Mouse (Mus musculus) limb, embryonic 15.5 days (tissue): ENCODE measurements around the gene Zfp362. TPM values are rescaled to one million over a fixed set of nuclear protein-coding genes. Genes with fewer than 3 reads are reported as not detected.

Experiments used
- ATAC-seq: fragments of 200-750 bp; cut with Nextera tagmentation; 2 replicates; pipeline ENCODE4 v1.8.0; 2017; ENCODE audit warnings: low read depth, moderate TSS enrichment; ENCODE audit not compliant: insufficient number of reproducible peaks, low FRiP score, low TSS enrichment
- H3K27ac ChIP-seq: fragments of 300-500 bp; sonication (generic); 2 replicates; pipeline ENCODE4 v1.5.1; 2015; ENCODE audit warnings: moderate library complexity, mild to moderate bottlenecking, inconsistent platforms
- H3K27me3 ChIP-seq: fragments of 300-500 bp; sonication (generic); 2 replicates; pipeline ENCODE4 v1.6.1; 2015; ENCODE audit warnings: inconsistent platforms
- H3K36me3 ChIP-seq: fragments of 300-500 bp; sonication (generic); 2 replicates; pipeline ENCODE4 v1.6.1; 2015; ENCODE audit warnings: inconsistent platforms
- H3K4me1 ChIP-seq: fragments of 300-500 bp; sonication (generic); 2 replicates; pipeline ENCODE4 v1.6.1; 2015; ENCODE audit warnings: inconsistent platforms
- H3K4me2 ChIP-seq: fragments of 300-500 bp; sonication (generic); 2 replicates; pipeline ENCODE4 v1.6.1; 2015; ENCODE audit warnings: mild to moderate bottlenecking, inconsistent platforms
- H3K4me3 ChIP-seq: fragments of 300-500 bp; sonication (generic); 2 replicates; pipeline ENCODE4 v1.5.1; 2015; ENCODE audit warnings: mild to moderate bottlenecking, inconsistent platforms
- H3K9ac ChIP-seq: fragments of 300-500 bp; sonication (generic); 2 replicates; pipeline ENCODE4 v1.6.1; 2015; ENCODE audit warnings: inconsistent platforms
- H3K9me3 ChIP-seq: fragments of 300-500 bp; sonication (generic); 2 replicates; pipeline ENCODE4 v1.6.1; 2016; ENCODE audit warnings: inconsistent platforms
- WGBS: fragments of 180-500 bp; shearing (Covaris S2); methylation state at CpG from one replicate; pipeline ENCODE4 v1.1.7; 2015; 5-methylcytosine and 5-hydroxymethylcytosine counted together
- polyA plus RNA-seq: library from polyadenylated mRNA; unstranded; fragments of >200 nt; fragmentation: Nextera tagmentation; extraction: Ambion mirVana; gene quantifications from 2 replicates; pipeline ENCODE4 v1.2.1, GENCODE M21; 2015

The Zfp362 gene
- polyA plus RNA-seq, 1 experiment from 2014 or later, result 37.4 TPM

- Histone ChIP-seq H3K4me3 (no peak overlapping the region), H3K27me3 (no peaks in the 10 kb centered on the region), H3K27ac (peak overlapping the region; percentile 57), H3K9me3 (no peaks in the 10 kb centered on the region), H3K4me2 (peak overlapping the region; percentile 13; the same call in 1 of the 2 replicates), H3K4me1 (peaks cover 81% of the 10 kb centered on the region), H3K9ac (no peak overlapping the region), H3K36me3 (peaks cover 7% of the 10 kb centered on the region; the same call in 1 of the 2 replicates)
- no peak for ATAC-seq
- WGBS, result 35% methylated on average over 5 of the region's 5 CpGs
Observed at GRCm38 (mm10) chr4:128734217-128734616, 71.6 kb downstream of the Zfp362 start.

GRCm38 (mm10) chr4:128733496-128733895, 72.3 kb downstream of the Zfp362 start:
- Histone ChIP-seq H3K4me2 (peak overlapping the region; percentile 10), H3K4me1 (peaks cover 88% of the 10 kb centered on the region), H3K36me3 (peaks cover 7% of the 10 kb centered on the region; the same call in 1 of the 2 replicates), H3K9me3 (no peaks in the 10 kb centered on the region), H3K9ac (no peak overlapping the region), H3K4me3 (no peak overlapping the region), H3K27ac (peak overlapping the region; percentile 57), H3K27me3 (no peaks in the 10 kb centered on the region)
- WGBS, result 55% methylated on average over 6 of the region's 6 CpGs
- ATAC-seq, result no peak

- peaks cover 86% of the 10 kb centered on the region for H3K4me1 ChIP-seq
- H3K4me2 ChIP-seq, result no peak overlapping the region
- 47% methylated on average over 5 of the region's 5 CpGs for WGBS
Observed at GRCm38 (mm10) chr4:128732794-128733193, 73.1 kb downstream of the Zfp362 start.

GRCm38 (mm10) chr4:128730271-128730670, 75.6 kb downstream of the Zfp362 start:
- no peaks in the 10 kb centered on the region for H3K9me3 ChIP-seq
- peak overlapping the region; percentile 96 for H3K4me3 ChIP-seq
- no peaks in the 10 kb centered on the region for H3K27me3 ChIP-seq
- peak overlapping the region; percentile 63 for H3K27ac ChIP-seq
- H3K4me1 ChIP-seq, result peaks cover 74% of the 10 kb centered on the region
- 49% methylated on average over 6 of the region's 6 CpGs for WGBS
- ATAC-seq, result no peak
- no peak overlapping the region for H3K9ac ChIP-seq
- H3K4me2 ChIP-seq, result peak overlapping the region; percentile 60
- H3K36me3 ChIP-seq, result peaks cover 7% of the 10 kb centered on the region; the same call in 1 of the 2 replicates

More at GRCm38 (mm10) chr4:128732794-128733193, 73.1 kb downstream of the Zfp362 start:
- no peak overlapping the region for H3K4me3 ChIP-seq
- no peak overlapping the region for H3K27ac ChIP-seq
- no peak overlapping the region for H3K9ac ChIP-seq
- H3K27me3 ChIP-seq, result no peaks in the 10 kb centered on the region
- peaks cover 7% of the 10 kb centered on the region; the same call in 1 of the 2 replicates for H3K36me3 ChIP-seq
- no peak for ATAC-seq
- H3K9me3 ChIP-seq, result no peaks in the 10 kb centered on the region

GRCm38 (mm10) chr4:128729709-128730037, 76.2 kb downstream of the Zfp362 start:
- peak overlapping the region; percentile 60 for H3K4me2 ChIP-seq
- peak overlapping the region; percentile 96 for H3K4me3 ChIP-seq
- 23% methylated on average over 5 of the region's 5 CpGs for WGBS
- no peaks in the 10 kb centered on the region for H3K9me3 ChIP-seq
- peak overlapping the region; percentile 99 for H3K9ac ChIP-seq
- H3K36me3 ChIP-seq, result peaks cover 7% of the 10 kb centered on the region; the same call in 1 of the 2 replicates
- peaks cover 68% of the 10 kb centered on the region for H3K4me1 ChIP-seq
- no peaks in the 10 kb centered on the region for H3K27me3 ChIP-seq
- ATAC-seq, result no peak
- H3K27ac ChIP-seq, result peak overlapping the region; percentile 63

GRCm38 (mm10) chr4:128729033-128729708, 76.7 kb downstream of the Zfp362 start:
- Histone ChIP-seq H3K27me3 (no peaks in the 10 kb centered on the region), H3K9ac (peak overlapping the region; percentile 99), H3K4me2 (peak overlapping the region; percentile 60), H3K4me1 (peaks cover 63% of the 10 kb centered on the region), H3K4me3 (peak overlapping the region; percentile 96), H3K36me3 (peaks cover 7% of the 10 kb centered on the region; the same call in 1 of the 2 replicates), H3K27ac (peak overlapping the region; percentile 63; the same call in 1 of the 2 replicates), H3K9me3 (no peaks in the 10 kb centered on the region)
- WGBS, result 17% methylated on average over 15 of the region's 15 CpGs
- ATAC-seq, result no peak

DNA sequence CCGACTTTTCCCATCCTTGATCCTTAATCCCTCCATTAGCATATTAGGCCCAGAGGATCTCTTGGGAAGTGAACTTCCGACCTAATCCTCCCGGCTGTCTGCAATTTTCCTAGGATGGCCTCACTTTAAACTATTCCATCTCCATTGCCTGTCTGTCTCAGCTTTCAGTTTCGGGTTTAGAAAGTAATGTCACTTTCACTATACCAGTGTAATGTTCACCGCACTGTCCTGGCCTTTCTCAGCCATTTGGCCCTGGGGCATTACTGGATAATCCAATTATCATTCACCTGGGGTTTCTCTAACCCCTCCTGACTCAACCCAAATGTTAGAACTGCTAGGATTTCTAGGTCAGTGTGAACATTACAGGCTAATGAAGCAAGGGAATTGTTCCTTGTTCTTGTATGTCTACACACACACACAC, 77.4 kb downstream of the Zfp362 start:
- Histone ChIP-seq H3K27me3 (no peaks in the 10 kb centered on the region), H3K4me3 (peak overlapping the region; percentile 96), H3K9me3 (no peaks in the 10 kb centered on the region), H3K27ac (peak overlapping the region; percentile 91; the same call in 1 of the 2 replicates), H3K9ac (peak overlapping the region; percentile 99), H3K36me3 (peaks cover 7% of the 10 kb centered on the region; the same call in 1 of the 2 replicates), H3K4me2 (peak overlapping the region; percentile 60), H3K4me1 (peaks cover 56% of the 10 kb centered on the region)
- WGBS, result 0% methylated on average over 5 of the region's 5 CpGs
- ATAC-seq, result no peak

- WGBS, result under 1% methylated on average over 49 of the region's 65 CpGs
- Histone ChIP-seq H3K4me1 (peaks cover 52% of the 10 kb centered on the region), H3K27ac (peak overlapping the region; percentile 91), H3K4me3 (peak overlapping the region; percentile 96), H3K36me3 (0 out of 2 replicates have a peak, but pooled peaks cover 7% of the 10 kb centered on the region), H3K9ac (peak overlapping the region; percentile 99), H3K4me2 (peak overlapping the region; percentile 60), H3K27me3 (no peaks in the 10 kb centered on the region), H3K9me3 (no peaks in the 10 kb centered on the region)
- ATAC-seq, result peak; percentile 62; the same call in 1 of the 2 replicates
Observed at GRCm38 (mm10) chr4:128727721-128728430, 78.0 kb downstream of the Zfp362 start.

DNA sequence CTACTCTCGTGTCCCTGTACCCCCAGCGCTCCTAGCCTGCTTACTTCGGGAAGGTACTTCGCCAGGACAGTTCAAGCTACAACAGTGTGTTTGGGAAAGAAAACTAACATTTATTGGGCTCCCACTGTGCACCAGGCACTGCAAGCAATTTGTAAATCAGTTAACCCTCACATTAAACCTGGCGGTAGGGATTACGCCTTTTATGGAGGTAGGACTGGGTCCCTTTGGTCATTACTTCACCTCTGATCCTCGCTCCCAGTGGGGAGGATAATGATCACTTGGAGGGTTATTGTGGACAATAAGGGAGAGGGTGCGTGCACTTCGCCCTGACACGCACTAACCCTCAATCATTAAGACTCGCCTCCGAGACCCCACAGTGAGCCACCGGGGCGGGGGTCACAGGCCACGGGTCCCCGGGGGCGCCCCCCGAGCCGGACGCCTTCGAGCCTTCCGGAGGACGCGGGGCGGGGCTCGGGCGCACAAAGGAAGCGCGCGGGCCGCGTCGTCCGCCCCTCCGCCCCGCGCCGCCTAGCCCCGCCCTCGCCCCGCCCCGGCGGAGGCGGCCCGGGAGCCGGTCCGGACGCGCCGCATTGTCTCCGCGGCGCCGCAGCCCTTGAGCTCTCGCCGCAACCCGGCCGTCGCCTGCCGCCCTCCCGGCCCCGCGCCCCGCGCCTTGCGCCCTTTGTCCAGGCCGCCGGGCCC, 78.7 kb downstream of the Zfp362 start:
- peak; percentile 83 for ATAC-seq
- Histone ChIP-seq H3K36me3 (0 out of 2 replicates have a peak, but pooled peaks cover 7% of the 10 kb centered on the region), H3K27me3 (no peaks in the 10 kb centered on the region), H3K27ac (peak overlapping the region; percentile 91), H3K4me1 (peaks cover 48% of the 10 kb centered on the region), H3K4me2 (peak overlapping the region; percentile 60), H3K4me3 (peak overlapping the region; percentile 96), H3K9me3 (no peaks in the 10 kb centered on the region), H3K9ac (peak overlapping the region; percentile 99)
- WGBS, result 2% methylated on average over 53 of the region's 68 CpGs

- peaks cover 46% of the 10 kb centered on the region for H3K4me1 ChIP-seq
- 75% methylated on average over 7 of the region's 7 CpGs for WGBS
- ATAC-seq, result no peak
Observed at GRCm38 (mm10) chr4:128724059-128724458, 81.8 kb downstream of the Zfp362 start.

DNA sequence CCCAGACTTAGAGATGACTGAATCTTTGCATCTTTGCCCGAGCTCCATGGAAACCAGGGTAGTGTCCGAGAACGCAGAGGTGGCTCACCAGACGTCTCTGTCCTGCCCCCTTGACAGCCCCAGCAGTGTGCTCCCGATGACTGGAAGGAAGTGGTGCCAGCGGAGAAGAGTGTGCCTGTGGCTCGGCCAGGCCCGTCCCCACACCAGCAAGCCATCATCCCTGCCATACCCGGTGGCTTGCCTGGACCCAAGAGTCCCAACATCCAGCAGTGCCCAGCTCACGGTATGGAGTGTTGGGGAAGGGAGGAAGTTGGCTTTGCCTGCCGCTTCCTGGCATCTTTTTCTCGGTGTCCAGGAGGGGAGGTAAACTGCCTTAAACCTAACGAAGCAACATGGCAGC, 82.4 kb downstream of the Zfp362 start:
- no peak overlapping the region for H3K4me3 ChIP-seq
- H3K4me1 ChIP-seq, result peaks cover 40% of the 10 kb centered on the region
- H3K27ac ChIP-seq, result no peak overlapping the region
- no peaks in the 10 kb centered on the region for H3K27me3 ChIP-seq
- no peak for ATAC-seq
- 81% methylated on average over 13 of the region's 13 CpGs for WGBS
- H3K9ac ChIP-seq, result no peak overlapping the region
- H3K4me2 ChIP-seq, result no peak overlapping the region
- H3K9me3 ChIP-seq, result no peaks in the 10 kb centered on the region
- no peaks in the 10 kb centered on the region for H3K36me3 ChIP-seq

More at GRCm38 (mm10) chr4:128724059-128724458, 81.8 kb downstream of the Zfp362 start:
- Histone ChIP-seq H3K4me2 (no peak overlapping the region), H3K9me3 (no peaks in the 10 kb centered on the region), H3K27me3 (no peaks in the 10 kb centered on the region), H3K4me3 (no peak overlapping the region), H3K36me3 (no peaks in the 10 kb centered on the region), H3K9ac (no peak overlapping the region), H3K27ac (no peak overlapping the region)
